In genomic region chr9:75441691-75442131, GRCm38 (mm10) we compare ENCODE assay signal across 8 mouse cellular contexts. TPM values are rescaled to one million over a fixed set of nuclear protein-coding genes. Genes with fewer than 3 reads are reported as not detected.
DNase-seq lines count a peak whose midpoint lies in the region; ATAC-seq lines count a peak whose summit lies in the region.

No protein-coding gene starts in this region.

- H3K4me3 ChIP-seq in hindbrain, embryonic 15.5 days: peak overlapping the region; percentile 96
- H3K4me3 ChIP-seq in midbrain, embryonic 13.5 days (replicated peaks): peak overlapping the region; percentile 81

- ATAC-seq in hindbrain, embryonic 15.5 days (ENCODE audit: low FRiP score, low read depth): peak; percentile 89
- ATAC-seq in midbrain, embryonic 13.5 days: peak; percentile 91

- peaks cover 17% of the 10 kb centered on the region for H3K4me1 ChIP-seq in hindbrain, embryonic 15.5 days (replicated peaks)
- H3K4me1 ChIP-seq in midbrain, embryonic 13.5 days (replicated peaks): peaks cover 14% of the 10 kb centered on the region

- peak overlapping the region; percentile 96 for H3K9ac ChIP-seq in hindbrain, embryonic 15.5 days
- peak overlapping the region; percentile 90 for H3K9ac ChIP-seq in midbrain, embryonic 13.5 days (replicated peaks)

- WGBS in hindbrain, embryonic 15.5 days: 0% methylated on average over 31 of the region's 31 CpGs
- 1% methylated on average over 30 of the region's 31 CpGs for WGBS in midbrain, embryonic 13.5 days

- peaks cover 16% of the 10 kb centered on the region for H3K36me3 ChIP-seq in hindbrain, embryonic 15.5 days
- peaks cover 20% of the 10 kb centered on the region for H3K36me3 ChIP-seq in midbrain, embryonic 13.5 days

- H3K9me3 ChIP-seq in hindbrain, embryonic 15.5 days: no peaks in the 10 kb centered on the region
- no peaks in the 10 kb centered on the region for H3K9me3 ChIP-seq in midbrain, embryonic 13.5 days

- peak overlapping the region; percentile 93 for H3K27ac ChIP-seq in hindbrain, embryonic 15.5 days (replicated peaks)
- peak overlapping the region; percentile 84 for H3K27ac ChIP-seq in midbrain, embryonic 13.5 days

- DNase-seq in embryo, embryonic 10.5 days (ENCODE audit: low spot score): peak; percentile 59
- DNase-seq in embryo, embryonic 9.5 days (ENCODE audit: extremely low spot score): no peak
- peak; percentile 10 to 70 for DNase-seq in thymus, postnatal 10 days (ENCODE audit: low spot score in 2 of 2)
- no peak for DNase-seq in thymus, postnatal 25 days
- DNase-seq in gastrocnemius, postnatal 14 days: no peak
- DNase-seq in B cell, adult 2 months: no peak

- peak overlapping the region; percentile 74 for H3K4me2 ChIP-seq in hindbrain, embryonic 15.5 days
- peak overlapping the region; percentile 89 for H3K4me2 ChIP-seq in midbrain, embryonic 13.5 days (replicated peaks)

- intact Hi-C loops in gastrocnemius, postnatal 14 days (cut with DNase I; ENCODE audit: low total_unique reads): no loop called here

- H3K27me3 ChIP-seq in hindbrain, embryonic 15.5 days: no peaks in the 10 kb centered on the region
- H3K27me3 ChIP-seq in midbrain, embryonic 13.5 days: no peaks in the 10 kb centered on the region

RNA-seq across cellular contexts. Expression of gene Leo1, which starts 0.4 kb away (rescaled TPM):
- polyA plus RNA-seq in hindbrain, embryonic 15.5 days (2015; fragmentation: Nextera tagmentation; extraction: Ambion mirVana): 39.8 and 46.4 TPM in 2 replicates
- 46.8 and 49.2 TPM in 2 replicates for polyA plus RNA-seq in midbrain, embryonic 13.5 days (2015; fragmentation: Nextera tagmentation; extraction: Ambion mirVana)
- total RNA-seq in gastrocnemius, postnatal 14 days (2021): 10 to 100 TPM; 17.3 to 22.2 TPM

RNA-seq across cellular contexts. Expression of gene Mapk6, which starts 31.9 kb away (rescaled TPM):
- 151 and 154 TPM in 2 replicates for polyA plus RNA-seq in hindbrain, embryonic 15.5 days (2015; fragmentation: Nextera tagmentation; extraction: Ambion mirVana)
- 196 and 199 TPM in 2 replicates for polyA plus RNA-seq in midbrain, embryonic 13.5 days (2015; fragmentation: Nextera tagmentation; extraction: Ambion mirVana)
- total RNA-seq in gastrocnemius, postnatal 14 days (2021): 10 to 100 TPM; 26.8 to 33.9 TPM

Comparison
In these comparisons a context has a peak if more than half of its experiments do, and no peak if none do; other contexts are left out.
1. DNase-seq: peak in embryo, embryonic 10.5 days (single experiment) and thymus, postnatal 10 days (2 of 2); none in embryo, embryonic 9.5 days (single experiment), thymus, postnatal 25 days (single experiment), gastrocnemius, postnatal 14 days (single experiment) and B cell, adult 2 months (0 of 2).